Mouse (Mus musculus) thymus, postnatal 36 days (tissue): ENCODE measurements at regions not wholly inside any gene's neighbourhood (a gene's known extent, or its start where the extent isn't known, plus 50 kb on each side); places are given as distances from the start of the nearest gene placed in this dataset.

Source experiments
- DNase-seq, 2 experiments: peaks; one replicate each; pipeline ENCODE4 v3.0.0; 2022; ENCODE audit warnings: mixed read lengths in 2 of 2

DNA sequence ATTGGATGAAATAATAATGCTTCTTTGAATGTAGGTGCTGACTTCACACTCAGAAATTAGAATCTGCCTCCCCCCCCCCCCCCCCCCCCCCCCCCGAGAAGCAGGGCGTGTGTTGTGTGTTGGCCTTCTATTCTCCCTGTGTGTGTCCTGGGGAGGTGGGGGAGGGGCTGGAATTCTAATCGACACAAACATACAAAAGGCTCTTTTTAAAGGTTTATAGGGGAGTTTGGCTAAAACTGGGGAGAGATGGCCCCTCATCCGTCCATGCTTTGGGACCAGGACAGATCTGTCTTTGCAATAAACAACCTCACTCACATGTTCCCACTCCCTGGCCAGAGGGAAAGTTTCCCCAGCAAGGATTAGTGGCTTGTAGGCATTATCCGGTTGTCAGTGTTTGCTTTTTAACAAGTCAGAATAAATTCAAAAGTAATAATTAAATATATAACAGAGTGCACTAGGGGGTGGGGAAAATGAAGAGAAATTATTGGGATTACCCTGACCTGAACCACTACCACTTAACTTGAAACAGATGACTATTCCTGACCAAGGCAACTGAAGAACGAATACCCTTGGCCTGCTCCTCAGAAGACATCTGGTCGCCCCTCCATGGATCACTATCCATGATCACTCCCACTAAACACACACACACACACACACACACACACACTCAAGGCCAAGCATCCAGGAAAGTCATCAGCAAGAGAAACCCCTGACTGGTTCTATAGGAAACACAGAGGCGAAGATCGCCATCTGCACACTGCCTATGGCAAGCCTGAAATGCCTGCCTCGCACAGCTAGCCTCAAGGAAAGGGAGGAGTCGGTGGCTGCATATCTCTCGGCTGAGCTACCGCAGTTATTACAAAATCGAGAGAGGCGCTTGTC is 223.5 kb upstream of the Rgma start:
- DNase-seq: no peak

DNA sequence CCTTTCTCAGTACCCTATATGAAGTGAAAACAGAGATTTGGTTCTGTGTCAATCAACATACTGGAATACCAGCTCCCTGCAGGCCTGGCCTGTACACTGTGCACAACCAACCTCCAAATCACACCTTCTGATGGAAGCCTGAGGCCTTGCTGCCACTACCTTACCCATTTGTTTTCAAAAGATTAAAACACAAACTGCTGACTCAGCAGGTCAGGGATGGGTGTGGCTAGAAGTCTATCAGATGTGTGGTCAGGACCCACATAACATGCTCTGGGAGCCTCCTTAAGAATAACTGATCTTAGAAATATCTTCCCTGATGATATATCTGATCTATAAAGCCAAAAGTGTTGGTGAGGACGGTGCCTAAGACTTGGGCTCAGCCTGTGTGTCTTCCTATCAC is 221.6 kb upstream of the Rgma start:
- DNase-seq: no peak

- no peak for DNase-seq
These were observed 216.5 kb upstream of the Rgma start for GRCm38 (mm10) chr7:73158833-73159232.

- no peak for DNase-seq
These were observed 214.3 kb upstream of the Rgma start for GRCm38 (mm10) chr7:73160968-73161367.

GRCm38 (mm10) chr7:73163687-73164086 is 211.6 kb upstream of the Rgma start:
- no peak for DNase-seq

DNA sequence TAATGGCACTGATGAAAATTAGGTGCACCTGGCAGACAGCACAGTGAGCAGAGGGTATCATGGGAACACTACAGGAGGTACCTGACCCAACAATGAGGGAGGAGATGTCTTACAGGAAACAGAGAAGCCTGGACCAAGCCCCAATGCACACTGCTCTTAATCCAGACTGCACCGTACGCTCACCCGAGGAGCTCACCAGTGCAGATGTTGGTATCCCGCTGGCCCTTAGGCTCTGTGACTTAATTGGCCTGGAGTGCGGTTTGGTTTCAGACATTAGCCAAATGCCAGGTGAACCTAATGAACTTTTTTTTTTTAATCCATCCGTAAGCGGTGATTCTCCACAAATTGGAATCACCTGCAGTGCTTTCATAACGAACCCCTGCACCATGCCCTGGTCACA is 209.8 kb upstream of the Rgma start:
- no peak for DNase-seq

DNA sequence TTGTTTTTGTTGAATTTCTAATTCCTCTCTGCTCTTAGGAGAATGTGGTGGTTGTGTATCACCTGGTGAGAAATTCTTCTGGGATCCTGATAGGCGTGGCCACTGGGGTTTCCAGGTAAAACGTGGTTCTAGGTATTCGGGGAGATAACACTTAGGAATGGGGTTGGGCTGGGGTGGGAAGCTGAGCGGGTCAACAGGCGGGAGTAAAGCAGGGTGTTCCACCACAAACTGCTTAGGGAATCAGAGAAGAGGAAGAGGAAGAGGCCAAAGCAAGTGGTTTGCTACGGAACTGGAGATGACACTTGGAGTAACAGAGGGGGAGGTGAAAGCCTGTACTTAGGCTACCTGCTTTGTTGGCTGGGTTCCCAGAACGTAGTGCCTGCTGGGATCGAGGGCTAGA is 205.9 kb upstream of the Rgma start:
- DNase-seq: no peak

DNA sequence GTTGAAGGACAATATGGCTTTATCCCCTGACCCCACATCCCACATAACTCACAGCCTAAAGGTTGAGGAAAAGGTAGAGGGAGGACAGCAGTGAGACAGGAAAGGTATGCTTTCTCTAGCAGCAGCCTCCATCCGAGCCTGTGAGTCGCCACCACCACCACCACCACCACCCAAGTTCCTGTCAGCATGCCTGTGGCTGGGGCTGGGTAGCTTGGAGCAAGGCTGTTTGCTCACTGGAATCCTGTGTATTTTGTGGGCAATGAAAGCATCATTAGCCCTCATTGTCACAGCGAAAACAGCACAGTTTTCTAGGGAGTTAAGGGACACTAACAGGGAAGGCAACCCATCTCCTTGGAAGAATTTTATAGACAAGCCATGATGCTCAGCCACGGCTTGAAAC is 202.7 kb upstream of the Rgma start:
- DNase-seq: no peak

DNA sequence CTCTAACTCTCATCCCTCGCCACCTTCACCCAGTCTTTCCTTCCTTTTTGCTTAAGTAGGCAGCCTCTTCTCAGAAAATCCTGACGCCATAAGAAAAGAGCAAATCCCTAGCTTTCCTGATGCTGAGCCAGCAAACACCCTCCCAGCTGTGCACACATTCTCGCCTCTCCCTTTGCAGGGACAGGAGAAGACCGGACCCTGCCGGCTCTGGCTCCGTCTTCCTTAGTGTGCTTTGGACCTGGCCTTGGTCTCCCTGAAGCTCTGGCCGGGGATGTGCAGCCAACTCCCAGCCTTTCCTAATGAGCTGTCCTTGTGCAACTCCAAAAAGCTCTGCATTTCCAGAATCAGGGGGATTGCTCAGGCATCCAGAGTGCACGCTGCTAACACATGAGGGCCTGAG is 191.5 kb upstream of the Rgma start:
- DNase-seq: no peak

GRCm38 (mm10) chr7:73184208-73185070 is 190.9 kb upstream of the Rgma start:
- no peak for DNase-seq

DNA sequence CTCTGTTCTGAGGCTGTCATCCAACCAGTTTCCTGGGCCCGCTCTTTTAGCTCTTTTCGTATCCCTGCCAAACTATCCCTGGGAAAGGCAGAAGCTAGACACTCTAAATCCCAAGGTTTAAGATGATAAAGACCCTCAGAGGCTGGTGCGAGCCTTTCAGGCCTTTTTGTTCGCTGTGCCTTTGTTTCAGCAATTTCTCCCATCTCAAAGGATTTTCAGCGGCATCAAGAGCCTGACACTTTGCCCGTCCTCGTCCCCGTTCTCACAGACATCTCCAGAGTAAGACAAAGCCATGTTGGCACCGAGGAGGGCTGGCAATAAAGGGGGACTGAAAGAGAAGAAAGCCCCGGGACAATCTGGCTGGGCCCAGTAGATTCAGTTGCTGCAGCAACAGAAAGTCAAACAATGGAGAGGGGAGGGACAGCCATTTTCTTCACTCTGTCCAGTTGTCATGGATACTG is 190.2 kb upstream of the Rgma start:
- no peak for DNase-seq

- DNase-seq: no peak
These were observed 189.7 kb upstream of the Rgma start for GRCm38 (mm10) chr7:73185591-73185990.

- no peak for DNase-seq
These were observed 188.8 kb upstream of the Rgma start for GRCm38 (mm10) chr7:73186501-73186900.

DNA sequence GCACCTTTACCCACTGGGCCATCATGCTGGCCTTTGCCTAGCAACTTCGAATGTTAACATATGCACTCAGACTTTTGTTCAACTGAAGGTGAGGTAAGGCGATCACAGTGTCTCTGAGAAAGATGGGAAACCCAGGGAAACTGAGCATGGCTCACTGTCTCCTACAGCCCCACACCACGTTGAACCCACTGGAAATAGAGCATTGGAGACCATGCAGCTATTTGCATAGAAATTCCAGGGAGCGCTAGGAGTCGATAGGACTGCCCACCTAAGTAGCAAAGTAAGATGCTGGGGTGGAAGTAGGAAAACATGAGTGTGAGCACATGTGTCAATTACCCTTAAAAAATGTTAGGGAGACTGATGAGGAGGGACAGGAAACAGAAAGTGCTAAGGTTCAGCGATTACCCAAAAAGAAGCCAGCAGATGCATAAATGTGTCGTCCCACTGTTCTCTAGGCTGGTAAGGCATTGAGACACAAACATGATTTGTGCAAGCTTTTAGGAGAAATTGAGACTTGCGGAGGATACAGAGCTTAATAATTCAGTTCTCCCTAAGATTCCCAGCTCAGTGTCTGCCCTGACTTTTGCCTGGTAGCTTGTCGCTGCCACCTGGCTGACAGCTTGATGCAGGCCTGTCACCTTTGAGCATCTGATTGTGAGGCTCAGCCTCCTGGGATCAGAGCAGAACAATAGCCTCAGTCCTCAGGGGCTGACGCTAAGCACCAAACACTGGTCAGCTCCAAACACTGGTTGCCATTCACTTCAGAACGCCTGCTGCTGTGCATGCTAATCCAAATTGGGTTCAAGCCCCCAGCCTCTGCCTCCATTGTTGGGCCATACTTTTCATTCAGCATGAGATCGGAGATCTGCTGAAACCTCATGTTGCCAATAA is 183.7 kb upstream of the Rgma start:
- DNase-seq: no peak

- DNase-seq: no peak
These were observed 182.5 kb upstream of the Rgma start for GRCm38 (mm10) chr7:73192839-73193238.

GRCm38 (mm10) chr7:73195306-73195705 is 180.0 kb upstream of the Rgma start:
- DNase-seq: no peak

- no peak for DNase-seq
These were observed 178.3 kb upstream of the Rgma start for GRCm38 (mm10) chr7:73196851-73197531.

GRCm38 (mm10) chr7:73198069-73198468 is 177.2 kb upstream of the Rgma start:
- DNase-seq: peak in 1 of 2 experiments; percentile 12

DNA sequence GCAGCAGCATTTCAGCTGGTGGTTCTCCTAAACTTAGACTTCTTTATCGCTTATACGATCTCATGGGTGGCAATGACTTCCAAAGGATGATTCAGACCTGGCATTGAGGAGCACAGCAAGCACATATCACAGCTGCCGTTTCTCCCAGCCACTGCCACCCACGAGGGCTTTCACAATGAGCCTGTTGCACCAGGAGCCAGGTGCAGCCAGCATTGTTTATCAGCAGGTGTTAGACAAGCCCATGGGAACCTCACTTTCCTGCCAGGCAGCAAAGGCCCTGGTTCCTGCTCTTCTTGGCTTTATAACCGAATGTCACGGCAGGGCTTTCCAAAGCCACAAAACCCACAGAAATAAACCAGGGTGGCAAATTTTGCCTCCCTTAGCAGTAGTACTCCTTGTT is 175.3 kb upstream of the Rgma start:
- peak in 1 of 2 experiments; percentile 11 for DNase-seq

DNA sequence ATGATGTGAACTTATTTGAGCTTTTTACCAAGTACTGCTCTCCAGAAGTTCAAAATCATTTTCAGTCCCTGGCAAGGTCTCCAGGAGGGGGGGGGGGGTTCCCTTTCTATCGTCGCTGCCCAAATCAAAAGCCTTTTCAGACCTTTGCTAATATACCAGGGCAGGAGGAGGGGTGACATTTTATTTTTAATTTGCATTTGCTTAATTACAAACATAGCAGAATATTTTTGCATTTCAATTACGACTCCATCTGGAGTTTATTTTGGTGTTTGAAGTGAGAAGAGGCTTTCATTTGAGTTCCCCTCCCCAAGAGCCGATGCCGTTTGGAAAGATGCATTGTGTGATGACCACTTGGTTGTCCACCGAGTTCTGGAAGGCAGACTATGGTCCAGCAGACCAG is 174.0 kb upstream of the Rgma start:
- no peak for DNase-seq

DNA sequence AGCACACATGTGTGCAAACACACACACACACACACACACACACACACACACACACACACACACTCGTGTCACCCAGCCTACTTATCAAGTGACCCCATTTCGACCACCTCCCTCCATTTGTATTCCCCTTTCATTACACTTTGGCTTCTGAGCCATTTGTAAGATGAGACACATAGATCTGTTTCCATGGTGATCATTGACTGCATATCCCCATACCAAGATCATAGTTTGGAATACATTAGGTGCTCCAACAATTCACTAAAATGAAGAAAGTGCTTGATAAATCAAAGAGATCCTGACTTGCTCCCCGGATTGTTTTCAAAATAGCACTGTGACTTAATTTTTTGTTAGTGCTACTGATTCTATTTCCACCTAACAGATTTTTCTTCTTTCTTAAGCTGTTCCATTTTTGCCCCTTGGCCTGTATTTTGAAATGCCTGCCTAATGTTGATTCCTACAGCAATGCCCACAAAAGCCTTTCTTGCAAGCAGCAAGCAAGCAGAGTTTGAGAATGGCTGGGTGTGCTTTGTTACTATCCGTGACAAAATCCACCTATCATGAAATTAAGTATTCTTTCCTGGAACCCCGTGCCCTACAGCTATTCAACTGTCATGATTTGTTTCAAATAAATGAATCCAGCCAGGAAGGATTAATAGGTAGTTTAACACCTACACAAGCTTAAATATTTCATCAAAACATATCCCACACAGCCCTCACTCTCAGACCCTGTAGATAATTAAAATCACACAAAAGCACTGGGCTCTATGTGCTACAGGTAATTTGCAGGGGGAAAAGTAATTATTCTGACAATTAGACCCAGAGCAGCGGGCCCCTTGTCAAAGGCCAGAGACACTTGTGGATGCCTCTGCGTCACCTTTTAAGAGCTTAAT is 168.1 kb upstream of the Rgma start:
- DNase-seq: no peak
